23 mouse cellular contexts compared by ENCODE assay signal in genomic region chr7:110309246-110309645, GRCm38 (mm10).
DNase-seq lines count a peak whose midpoint lies in the region; ATAC-seq lines count a peak whose summit lies in the region.
"Had no signal": no experiment of that assay in that cellular context is flagged by ENCODE, and none has a peak within 500 bp of the region (broad histone marks: within the 10 kb centered on the region; RNA-seq: fewer than 3 reads in every experiment).

No protein-coding gene starts in this region.

- H3K27ac ChIP-seq in limb, embryonic 13.5 days: no peak overlapping the region
- no peak overlapping the region for H3K27ac ChIP-seq in limb, embryonic 10.5 days
- H3K27ac ChIP-seq: embryonic facial prominence, embryonic 12.5 days; hindbrain, embryonic 14.5 days; hindbrain, postnatal 0 days had no signal

- H3K9ac ChIP-seq in limb, embryonic 13.5 days: peak overlapping the region; percentile 1; the same call in 1 of the 2 replicates
- H3K9ac ChIP-seq: embryonic facial prominence, embryonic 12.5 days; embryonic facial prominence, embryonic 15.5 days; forebrain, postnatal 0 days; hindbrain, embryonic 14.5 days had no signal

- H3K36me3 ChIP-seq in limb, embryonic 13.5 days: peaks cover 62% of the 10 kb centered on the region
- peaks cover 55% of the 10 kb centered on the region for H3K36me3 ChIP-seq in limb, embryonic 10.5 days

- 88% methylated on average over 8 of the region's 8 CpGs for WGBS in limb, embryonic 13.5 days
- 93% methylated on average over 8 of the region's 8 CpGs for WGBS in limb, embryonic 10.5 days

- H3K27me3 ChIP-seq in limb, embryonic 13.5 days: no peaks in the 10 kb centered on the region
- H3K27me3 ChIP-seq in limb, embryonic 10.5 days (ENCODE audit: low read depth, poor library complexity, severe bottlenecking): no peaks in the 10 kb centered on the region
- H3K27me3 ChIP-seq: embryonic facial prominence, embryonic 12.5 days; embryonic facial prominence, embryonic 15.5 days had no signal

- ATAC-seq in limb, embryonic 13.5 days (ENCODE audit: low FRiP score, low read depth): no peak
- ATAC-seq: CD4-positive, CD25-positive, alpha-beta regulatory T cell, adult 4 months; forebrain, embryonic 14.5 days; forebrain, postnatal 0 days; hindbrain, postnatal 0 days; inflammation-experienced regulatory T-cells, adult 6 months; intestine, embryonic 16.5 days had no signal

- no peaks in the 10 kb centered on the region for H3K4me1 ChIP-seq in limb, embryonic 13.5 days
- H3K4me1 ChIP-seq in limb, embryonic 10.5 days: peaks cover 19% of the 10 kb centered on the region; the same call in 1 of the 2 replicates
- H3K4me1 ChIP-seq: embryonic facial prominence, embryonic 12.5 days had no signal

- DNase-seq in cerebellum, adult 9-11 months: peak; percentile 29
- DNase-seq in cerebellum, postnatal 4 days (ENCODE audit: low spot score in 2 of 2): no peak
- DNase-seq in cerebellum, postnatal 25 days: peak; percentile 63 to 79
- DNase-seq in cerebellum, adult 11-12 months: no peak
- no peak for DNase-seq in limb, embryonic 10.5 days (ENCODE audit: low spot score)
- no peak for DNase-seq in spleen, postnatal 4 days (ENCODE audit: low spot score in 2 of 2)
- DNase-seq: adrenal gland, adult 2 months; adrenal gland, postnatal 14 days; forebrain, postnatal 0 days; gastrocnemius, adult 2 months; gastrocnemius, postnatal 14 days; kidney, adult 18-20 months; kidney, adult 9 months had no signal

- no peak overlapping the region for H3K4me2 ChIP-seq in limb, embryonic 13.5 days (replicated peaks)
- H3K4me2 ChIP-seq: embryonic facial prominence, embryonic 12.5 days; embryonic facial prominence, embryonic 15.5 days; heart, embryonic 11.5 days; hindbrain, embryonic 14.5 days had no signal

- H3K4me3 ChIP-seq in limb, embryonic 13.5 days: no peak overlapping the region
- no peak overlapping the region for H3K4me3 ChIP-seq in limb, embryonic 10.5 days
- H3K4me3 ChIP-seq: embryonic facial prominence, embryonic 12.5 days; embryonic facial prominence, embryonic 15.5 days; gastrocnemius, adult 2 months had no signal

- no peaks in the 10 kb centered on the region for H3K9me3 ChIP-seq in limb, embryonic 13.5 days
- no peaks in the 10 kb centered on the region for H3K9me3 ChIP-seq in limb, embryonic 10.5 days (replicated peaks)
- H3K9me3 ChIP-seq: embryonic facial prominence, embryonic 12.5 days; embryonic facial prominence, embryonic 15.5 days had no signal

Comparison
In these comparisons a context has a peak if more than half of its experiments do, and no peak if none do; other contexts are left out.
1. DNase-seq: peak in cerebellum, adult 9-11 months (single experiment) and cerebellum, postnatal 25 days (2 of 2); none in cerebellum, postnatal 4 days (0 of 2), cerebellum, adult 11-12 months (single experiment), limb, embryonic 10.5 days (single experiment) and spleen, postnatal 4 days (0 of 2).